Mouse (Mus musculus) hindbrain, postnatal 0 days (tissue): ENCODE measurements around the gene Mbd4. TPM values are rescaled to one million over a fixed set of nuclear protein-coding genes. Genes with fewer than 3 reads are reported as not detected.
A peak's percentile ranks its signal among the peaks of the same experiment; 100 is the strongest.

Experiments used
- ATAC-seq: fragments of 200-750 bp; cut with Nextera tagmentation; 2 replicates; pipeline ENCODE4 v1.8.0; 2017; ENCODE audit warnings: mild to moderate bottlenecking, moderate TSS enrichment, moderate library complexity
- DNase-seq: peaks from one replicate; pipeline ENCODE4 v3.0.0-alpha.2; 2015; ENCODE audit warnings: low spot score
- H3K27ac ChIP-seq: fragments of 300-500 bp; sonication (generic); 2 replicates; pipeline ENCODE4 v1.5.1; 2014; ENCODE audit warnings: mild to moderate bottlenecking
- H3K27me3 ChIP-seq: fragments of 300-500 bp; sonication (generic); 2 replicates; pipeline ENCODE4 v1.6.1; 2014; ENCODE audit warnings: low read length, mixed read lengths; ENCODE audit not compliant: insufficient read depth
- H3K36me3 ChIP-seq: fragments of 300-500 bp; sonication (generic); 2 replicates; pipeline ENCODE4 v1.6.1; 2014; ENCODE audit warnings: low read length, mixed read lengths; ENCODE audit not compliant: insufficient read depth
- H3K4me1 ChIP-seq: fragments of 300-500 bp; sonication (generic); 2 replicates; pipeline ENCODE4 v1.6.1; 2014; ENCODE audit warnings: antibody characterized with exemption, low read length, mixed read lengths; ENCODE audit not compliant: insufficient read depth
- H3K4me2 ChIP-seq: fragments of 300-500 bp; sonication (generic); 2 replicates; pipeline ENCODE4 v1.6.1; 2014; ENCODE audit warnings: low read depth, mild to moderate bottlenecking, low read length, moderate library complexity, mixed read lengths
- H3K4me3 ChIP-seq: fragments of 300-500 bp; sonication (generic); 2 replicates; pipeline ENCODE4 v1.5.1; 2014; ENCODE audit warnings: low read length
- H3K9ac ChIP-seq: fragments of 300-500 bp; sonication (generic); replicated peaks from 2 replicates; pipeline ENCODE4 v1.6.1; 2014; ENCODE audit warnings: mild to moderate bottlenecking, low read length, moderate library complexity, mixed read lengths
- H3K9me3 ChIP-seq: fragments of 300-500 bp; sonication (generic); 2 replicates; pipeline ENCODE4 v1.6.1; 2016; ENCODE audit warnings: low read length, mixed read lengths
- CTCF ChIP-seq: IDR thresholded peaks from 2 replicates; pipeline ENCODE4 v1.5.1; 2016; ENCODE audit warnings: antibody characterized with exemption, control low read depth, low read depth
- WGBS: fragments of 180-500 bp; shearing (Covaris S2); extraction: QIAGEN DNeasy Blood & Tissue Kit; methylation state at CpG from one replicate; pipeline ENCODE4 v1.1.7; 2014; 5-methylcytosine and 5-hydroxymethylcytosine counted together
- polyA plus RNA-seq: library from polyadenylated mRNA; unstranded; fragments of >200 nt; fragmentation: Nextera tagmentation; extraction: Ambion mirVana; gene quantifications from 2 replicates; pipeline ENCODE4 v1.2.1, GENCODE M21; 2015
- total RNA-seq: library from RNA; depleted of rRNA; stranded (reverse); fragments of >200 nt; gene quantifications from 2 replicates; pipeline ENCODE4 v1.2.3, GENCODE M21; 2014

The Mbd4 gene
- total and polyA plus RNA-seq, 2 experiments from 2014 or later = 2.9 to 5.6 TPM

- 0 out of 2 replicates have a peak, but pooled peaks cover 8% of the 10 kb centered on the region for H3K4me1 ChIP-seq
- WGBS = 37% methylated on average over 7 of the region's 7 CpGs
- no peak for TF ChIP-seq CTCF
- H3K36me3 ChIP-seq = no peaks in the 10 kb centered on the region
- peak overlapping the region; percentile 66 for H3K4me3 ChIP-seq
- H3K4me2 ChIP-seq = peak overlapping the region; percentile 82
- DNase-seq = no peak
- H3K9me3 ChIP-seq = no peaks in the 10 kb centered on the region
- peak overlapping the region; percentile 46 for H3K9ac ChIP-seq
- H3K27ac ChIP-seq = peak overlapping the region; percentile 86
- H3K27me3 ChIP-seq = no peaks in the 10 kb centered on the region
- ATAC-seq = no peak
These were observed 814 bp upstream of the Mbd4 start for GRCm38 (mm10) chr6:115853985-115854384.

- Histone ChIP-seq H3K36me3 (no peaks in the 10 kb centered on the region), H3K27ac (peak overlapping the region; percentile 86), H3K4me1 (0 out of 2 replicates have a peak, but pooled peaks cover 8% of the 10 kb centered on the region), H3K27me3 (no peaks in the 10 kb centered on the region), H3K4me2 (peak overlapping the region; percentile 82), H3K9ac (peak overlapping the region; percentile 47), H3K4me3 (peak overlapping the region; percentile 66), H3K9me3 (no peaks in the 10 kb centered on the region)
- WGBS = 6% methylated on average over 20 of the region's 20 CpGs
- ATAC-seq = no peak
- no peak for TF ChIP-seq CTCF
- no peak for DNase-seq
These were observed 603 bp downstream of the Mbd4 start for GRCm38 (mm10) chr6:115852446-115853090.

GRCm38 (mm10) chr6:115848598-115849304, 4.4 kb downstream of the Mbd4 start:
- WGBS = 92% methylated on average over 10 of the region's 10 CpGs
- Histone ChIP-seq H3K36me3 (peaks cover 6% of the 10 kb centered on the region; the same call in 1 of the 2 replicates), H3K9ac (no peak overlapping the region), H3K9me3 (no peaks in the 10 kb centered on the region), H3K27ac (no peak overlapping the region), H3K4me2 (no peak overlapping the region), H3K4me3 (no peak overlapping the region), H3K4me1 (0 out of 2 replicates have a peak, but pooled peaks cover 8% of the 10 kb centered on the region), H3K27me3 (no peaks in the 10 kb centered on the region)
- no peak for DNase-seq
- no peak for TF ChIP-seq CTCF
- ATAC-seq = no peak

- Histone ChIP-seq H3K9me3 (no peaks in the 10 kb centered on the region), H3K4me2 (no peak overlapping the region), H3K36me3 (peaks cover 7% of the 10 kb centered on the region; the same call in 1 of the 2 replicates), H3K4me1 (no peaks in the 10 kb centered on the region), H3K27me3 (no peaks in the 10 kb centered on the region), H3K9ac (no peak overlapping the region), H3K27ac (no peak overlapping the region), H3K4me3 (no peak overlapping the region)
- TF ChIP-seq CTCF = peak; percentile 71
- WGBS = 40% methylated on average over 7 of the region's 8 CpGs
- peak; percentile 68; the same call in 1 of the 2 replicates for ATAC-seq
- peak; percentile 68 for DNase-seq
These were observed 6.3 kb downstream of the Mbd4 start for GRCm38 (mm10) chr6:115846640-115847411.

- ATAC-seq (no peak), DNase-seq (no peak)
- Histone ChIP-seq H3K9ac (no peak overlapping the region), H3K4me1 (no peaks in the 10 kb centered on the region), H3K36me3 (peaks cover 7% of the 10 kb centered on the region; the same call in 1 of the 2 replicates), H3K27ac (no peak overlapping the region), H3K4me2 (no peak overlapping the region), H3K4me3 (no peak overlapping the region), H3K27me3 (no peaks in the 10 kb centered on the region), H3K9me3 (no peaks in the 10 kb centered on the region)
- TF ChIP-seq CTCF = no peak
- WGBS = 96% methylated on average over 4 of the region's 4 CpGs
These were observed 8.2 kb downstream of the Mbd4 start for GRCm38 (mm10) chr6:115845006-115845405.

- 0 out of 2 replicates have a peak, but pooled peaks have one; percentile 5 for ATAC-seq
- Histone ChIP-seq H3K4me2 (peak overlapping the region; percentile 55), H3K9ac (no peak overlapping the region)
These were observed 14.4 kb downstream of the Mbd4 start for GRCm38 (mm10) chr6:115838745-115839144.

More at GRCm38 (mm10) chr6:115838745-115839144, 14.4 kb downstream of the Mbd4 start:
- H3K4me1 ChIP-seq = no peaks in the 10 kb centered on the region
- H3K36me3 ChIP-seq = peaks cover under 1% of the 10 kb centered on the region; the same call in 1 of the 2 replicates
- no peak for TF ChIP-seq CTCF
- WGBS = 65% methylated on average over 5 of the region's 5 CpGs
- no peaks in the 10 kb centered on the region for H3K9me3 ChIP-seq
- DNase-seq = no peak
- H3K27me3 ChIP-seq = no peaks in the 10 kb centered on the region
- H3K4me3 ChIP-seq = peak overlapping the region; percentile 33
- H3K27ac ChIP-seq = 0 out of 2 replicates have a peak overlapping the region, but pooled peaks have one; percentile 2
